In genomic region chr1:62751011-62752006, GRCm38 (mm10) we compare ENCODE assay signal across 7 mouse cellular contexts. TPM values are rescaled to one million over a fixed set of nuclear protein-coding genes. Genes with fewer than 3 reads are reported as not detected.
DNase-seq lines count a peak whose midpoint lies in the region; ATAC-seq and TF ChIP-seq lines count a peak whose summit lies in the region.

No protein-coding gene starts in this region.

- H3K9ac ChIP-seq in stomach, postnatal 0 days (ENCODE audit: low read length), result no peak overlapping the region

- 32% methylated on average over 15 of the region's 15 CpGs for WGBS in stomach, postnatal 0 days

- no peak overlapping the region for H3K4me2 ChIP-seq in stomach, postnatal 0 days (replicated peaks; ENCODE audit: low read depth)

- H3K4me3 ChIP-seq in stomach, postnatal 0 days (ENCODE audit: low read depth, low read length), result no peak overlapping the region

- H3K27ac ChIP-seq in stomach, postnatal 0 days (replicated peaks), result no peak overlapping the region

- no peaks in the 10 kb centered on the region for H3K27me3 ChIP-seq in stomach, postnatal 0 days (ENCODE audit: control insufficient read depth, insufficient read depth, low read length)

- H3K4me1 ChIP-seq in stomach, postnatal 0 days (replicated peaks; ENCODE audit: control insufficient read depth, insufficient read depth), result no peaks in the 10 kb centered on the region

- peak; percentile 73 for DNase-seq in left cerebral cortex, postnatal 4 days
- no peak for DNase-seq in left cerebral cortex, adult 9 months (ENCODE audit: low spot score in 2 of 2)
- DNase-seq in heart, adult 9 months (ENCODE audit: low spot score in 2 of 2), result peak; percentile 54 to 59
- DNase-seq in lung, postnatal 10 days, result peak; percentile 52
- no peak for DNase-seq in stomach, postnatal 0 days (ENCODE audit: low spot score)
- DNase-seq in B cell, adult 2 months, result no peak

- intact Hi-C loops in left cerebral cortex, postnatal 4 days (cut with DNase I), result no loop called here

- H3K36me3 ChIP-seq in stomach, postnatal 0 days (ENCODE audit: control insufficient read depth, insufficient read depth, low read length), result peaks cover 4% of the 10 kb centered on the region; the same call in 1 of the 2 replicates

- no peaks in the 10 kb centered on the region for H3K9me3 ChIP-seq in stomach, postnatal 0 days (ENCODE audit: control insufficient read depth, low read length)

- no peak for TF ChIP-seq CTCF in stomach, postnatal 0 days (IDR thresholded peaks at IDR 0.05; ENCODE audit: low read depth)

- peak; percentile 73 for ATAC-seq in common myeloid progenitor, adult 5-6 weeks (replicated peaks; ENCODE audit: low read depth, poor library complexity, severe bottlenecking)
- ATAC-seq in stomach, postnatal 0 days (ENCODE audit: low FRiP score, low TSS enrichment), result peak; percentile 38; the same call in 1 of the 2 replicates

- no peak for TF ChIP-seq EP300 in stomach, postnatal 0 days (optimal IDR thresholded peaks at IDR 0.05)

RNA-seq across cellular contexts. Expression of gene Nrp2, which starts 48.2 kb away (rescaled TPM):
- 10 to 100 TPM; 49.9 to 86.2 TPM for total RNA-seq in left cerebral cortex, postnatal 4 days (2021)
- 0.10 and 0.87 TPM in 2 replicates for total RNA-seq in common myeloid progenitor, adult 5-6 weeks (2017)
- 10.2 TPM in 2 replicates for polyA plus RNA-seq in stomach, postnatal 0 days (2015; fragmentation: Nextera tagmentation; extraction: Ambion mirVana)

Comparison
In these comparisons a context has a peak if more than half of its experiments do, and no peak if none do; other contexts are left out.
1. DNase-seq: peak in left cerebral cortex, postnatal 4 days (single experiment), heart, adult 9 months (2 of 2) and lung, postnatal 10 days (single experiment); none in left cerebral cortex, adult 9 months (0 of 2), stomach, postnatal 0 days (single experiment) and B cell, adult 2 months (0 of 2).
2. RNA of gene Nrp2, which starts 48.2 kb away (total RNA-seq): 49.9 to 86.2 TPM in left cerebral cortex, postnatal 4 days; 0.10 to 0.87 TPM in common myeloid progenitor, adult 5-6 weeks; every median in the first group is over 10 times any median in the second.